Mouse (Mus musculus) forebrain, postnatal 0 days (tissue): ENCODE results near the gene Zfand5. TPM values are rescaled to one million over a fixed set of nuclear protein-coding genes. Genes with fewer than 3 reads are reported as not detected.
"Not testable (repeated sequence)": the region's sequence is repeated elsewhere in the genome, so short reads cannot be mapped to it uniquely, and the experiment has no call there.

Experiments used
- ATAC-seq: fragments of 200-750 bp; cut with Nextera tagmentation; 2 replicates; pipeline ENCODE4 v1.8.0; 2017; ENCODE audit warnings: mild to moderate bottlenecking, moderate library complexity
- DNase-seq: peaks from one replicate; pipeline ENCODE4 v3.0.0-alpha.2; 2015
- H3K27ac ChIP-seq: fragments of 300-500 bp; sonication (generic); 2 replicates; pipeline ENCODE4 v1.5.1; 2014; ENCODE audit warnings: low read depth, mild to moderate bottlenecking, antibody characterized with exemption, low read length, moderate library complexity, mixed read lengths
- H3K27me3 ChIP-seq: fragments of 300-500 bp; sonication (generic); 2 replicates; pipeline ENCODE4 v1.6.1; 2014; ENCODE audit warnings: mild to moderate bottlenecking, low read length, mixed read lengths; ENCODE audit not compliant: insufficient read depth
- H3K36me3 ChIP-seq: fragments of 300-500 bp; sonication (generic); 2 replicates; pipeline ENCODE4 v1.6.1; 2014; ENCODE audit warnings: mild to moderate bottlenecking, moderate library complexity; ENCODE audit not compliant: insufficient read depth
- H3K4me1 ChIP-seq: fragments of 300-500 bp; sonication (generic); 2 replicates; pipeline ENCODE4 v1.6.1; 2014; ENCODE audit warnings: antibody characterized with exemption; ENCODE audit not compliant: insufficient read depth
- H3K4me2 ChIP-seq: fragments of 300-500 bp; sonication (generic); 2 replicates; pipeline ENCODE4 v1.6.1; 2014; ENCODE audit warnings: low read depth, mild to moderate bottlenecking, moderate library complexity
- H3K4me3 ChIP-seq: fragments of 300-500 bp; sonication (generic); 2 replicates; pipeline ENCODE4 v1.5.1; 2014; ENCODE audit warnings: low read depth, low read length, mixed read lengths
- H3K9ac ChIP-seq: fragments of 300-500 bp; sonication (generic); 2 replicates; pipeline ENCODE4 v1.6.1; 2014; ENCODE audit warnings: mild to moderate bottlenecking
- H3K9me3 ChIP-seq: fragments of 300-500 bp; sonication (generic); 2 replicates; pipeline ENCODE4 v1.6.1; 2016; ENCODE audit warnings: low read length
- CTCF ChIP-seq: sonication (generic); IDR thresholded peaks from 2 replicates; pipeline ENCODE4 v1.5.1; 2016; ENCODE audit warnings: antibody characterized with exemption, control low read depth, low read depth
- WGBS: fragments of 180-500 bp; shearing (Covaris S2); extraction: QIAGEN DNeasy Blood & Tissue Kit; methylation state at CpG from one replicate; pipeline ENCODE4 v1.1.7; 2014; 5-methylcytosine and 5-hydroxymethylcytosine counted together
- polyA plus RNA-seq: library from polyadenylated mRNA; unstranded; fragments of >200 nt; fragmentation: Nextera tagmentation; extraction: Ambion mirVana; gene quantifications from 2 replicates; pipeline ENCODE4 v1.2.1, GENCODE M21; 2015
- total RNA-seq: library from RNA; depleted of rRNA; stranded (reverse); fragments of >200 nt; gene quantifications from 2 replicates; pipeline ENCODE4 v1.2.3, GENCODE M21; 2014

Zfand5 gene
- total and polyA plus RNA-seq, 2 experiments from 2014 or later = 146 to 177 TPM

- no peak for ATAC-seq
Observed at GRCm38 (mm10) chr19:21286421-21287097, 14.5 kb downstream of the Zfand5 start.

DNA sequence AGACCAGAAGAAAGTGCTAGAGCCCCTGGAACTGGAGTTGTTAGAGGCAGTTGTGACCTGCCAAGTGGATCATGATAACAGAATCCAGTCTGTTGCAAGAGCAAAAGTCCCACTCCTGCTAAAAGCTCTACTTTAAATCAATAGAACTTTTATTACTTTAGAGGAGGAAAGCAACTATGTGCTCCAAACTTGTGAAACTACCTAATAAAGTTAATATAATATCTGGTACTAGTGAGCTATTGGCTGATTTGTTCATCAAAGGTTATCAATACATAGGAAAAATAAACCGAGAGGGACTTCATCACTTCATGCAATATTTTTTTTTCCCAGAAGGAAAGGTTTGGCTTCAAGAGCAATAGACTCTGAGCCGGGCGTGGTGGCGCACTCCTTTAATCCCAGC is 25.3 kb downstream of the Zfand5 start:
- Histone ChIP-seq H3K27ac (no peak overlapping the region), H3K4me2 (no peak overlapping the region), H3K27me3 (no peaks in the 10 kb centered on the region), H3K4me1 (no peaks in the 10 kb centered on the region), H3K36me3 (no peaks in the 10 kb centered on the region), H3K4me3 (no peak overlapping the region), H3K9ac (no peak overlapping the region), H3K9me3 (no peaks in the 10 kb centered on the region)
- 96% methylated on average over 4 of the region's 4 CpGs for WGBS
- ATAC-seq = no peak
- DNase-seq = no peak
- TF ChIP-seq CTCF = no peak

More at GRCm38 (mm10) chr19:21286421-21287097, 14.5 kb downstream of the Zfand5 start:
- H3K4me2 ChIP-seq = no peak overlapping the region
- peaks cover 16% of the 10 kb centered on the region for H3K36me3 ChIP-seq
- H3K9ac ChIP-seq = no peak overlapping the region
- no peaks in the 10 kb centered on the region for H3K9me3 ChIP-seq
- no peak for TF ChIP-seq CTCF
- no peak overlapping the region for H3K4me3 ChIP-seq
- H3K27me3 ChIP-seq = no peaks in the 10 kb centered on the region
- H3K27ac ChIP-seq = no peak overlapping the region
- WGBS = 86% methylated on average over 3 of the region's 3 CpGs
- DNase-seq = no peak
- H3K4me1 ChIP-seq = no peaks in the 10 kb centered on the region

DNA sequence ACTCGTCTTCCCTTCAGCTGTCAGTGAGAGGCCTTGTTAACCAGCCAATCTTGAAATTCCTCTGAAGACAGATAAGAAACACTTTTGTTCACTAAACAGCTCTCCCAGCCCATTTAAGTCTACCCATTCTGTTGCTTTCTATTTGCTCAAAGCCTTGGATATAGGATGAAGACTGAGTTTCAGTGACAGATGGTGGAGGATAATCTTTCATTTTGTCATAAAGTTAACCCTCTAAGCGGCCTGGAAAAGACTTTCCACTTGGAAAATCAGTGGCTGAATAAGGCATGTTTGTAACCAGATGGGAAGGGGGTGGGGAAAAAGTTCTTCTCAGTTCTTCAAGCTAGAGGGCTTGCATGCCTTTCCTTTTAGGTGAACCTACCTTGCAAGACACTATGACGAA is 29.7 kb downstream of the Zfand5 start:
- Histone ChIP-seq H3K4me1 (no peaks in the 10 kb centered on the region), H3K36me3 (no peaks in the 10 kb centered on the region), H3K4me3 (no peak overlapping the region), H3K9ac (no peak overlapping the region), H3K4me2 (no peak overlapping the region), H3K27me3 (no peaks in the 10 kb centered on the region), H3K9me3 (no peaks in the 10 kb centered on the region), H3K27ac (no peak overlapping the region)
- DNase-seq (peak; percentile 18), ATAC-seq (no peak)
- TF ChIP-seq CTCF = no peak
- 44% methylated on average over 3 of the region's 3 CpGs for WGBS

GRCm38 (mm10) chr19:21307755-21308154 is 35.7 kb downstream of the Zfand5 start:
- H3K9ac ChIP-seq = no peak overlapping the region
- H3K4me3 ChIP-seq = no peak overlapping the region
- WGBS = 80% methylated on average over 3 of the region's 3 CpGs
- no peaks in the 10 kb centered on the region for H3K36me3 ChIP-seq
- peak; percentile 35 for DNase-seq
- H3K4me1 ChIP-seq = no peaks in the 10 kb centered on the region
- no peaks in the 10 kb centered on the region for H3K9me3 ChIP-seq
- H3K4me2 ChIP-seq = no peak overlapping the region
- ATAC-seq = no peak
- no peak overlapping the region for H3K27ac ChIP-seq
- no peaks in the 10 kb centered on the region for H3K27me3 ChIP-seq
- no peak for TF ChIP-seq CTCF

DNA sequence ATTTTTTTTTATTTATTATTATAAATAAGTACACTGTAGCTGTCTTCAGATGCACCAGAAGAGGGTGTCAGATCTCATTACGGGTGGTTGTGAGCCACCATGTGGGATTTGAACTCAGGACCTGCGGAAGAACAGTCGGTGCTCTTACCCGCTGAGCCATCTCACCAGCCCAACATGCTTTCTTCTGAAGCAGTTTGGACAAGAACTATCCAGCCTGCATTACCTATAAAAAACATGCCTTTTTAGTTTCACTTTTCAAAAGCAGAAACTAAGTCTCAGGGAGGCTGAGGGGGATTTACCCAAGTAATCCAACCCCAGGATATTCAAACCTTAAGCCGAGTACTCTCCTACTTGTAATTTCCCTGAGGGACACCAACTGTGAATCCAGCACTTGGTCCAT is 38.3 kb downstream of the Zfand5 start:
- 96% methylated on average over 5 of the region's 5 CpGs for WGBS
- not testable (repeated sequence) for H3K4me2 ChIP-seq, H3K9ac ChIP-seq, DNase-seq, H3K27me3 ChIP-seq, H3K27ac ChIP-seq, H3K9me3 ChIP-seq, H3K36me3 ChIP-seq, H3K4me1 ChIP-seq, H3K4me3 ChIP-seq, ATAC-seq

- no peaks in the 10 kb centered on the region for H3K36me3 ChIP-seq
- no peak overlapping the region for H3K4me3 ChIP-seq
- DNase-seq = no peak
- H3K4me1 ChIP-seq = no peaks in the 10 kb centered on the region
- no peak overlapping the region for H3K4me2 ChIP-seq
- no peaks in the 10 kb centered on the region for H3K9me3 ChIP-seq
- no peak overlapping the region for H3K9ac ChIP-seq
- TF ChIP-seq CTCF = no peak
- ATAC-seq = no peak
- 85% methylated on average over 3 of the region's 3 CpGs for WGBS
- no peaks in the 10 kb centered on the region for H3K27me3 ChIP-seq
- no peak overlapping the region for H3K27ac ChIP-seq
Observed at GRCm38 (mm10) chr19:21315701-21316100, 43.6 kb downstream of the Zfand5 start.

DNA sequence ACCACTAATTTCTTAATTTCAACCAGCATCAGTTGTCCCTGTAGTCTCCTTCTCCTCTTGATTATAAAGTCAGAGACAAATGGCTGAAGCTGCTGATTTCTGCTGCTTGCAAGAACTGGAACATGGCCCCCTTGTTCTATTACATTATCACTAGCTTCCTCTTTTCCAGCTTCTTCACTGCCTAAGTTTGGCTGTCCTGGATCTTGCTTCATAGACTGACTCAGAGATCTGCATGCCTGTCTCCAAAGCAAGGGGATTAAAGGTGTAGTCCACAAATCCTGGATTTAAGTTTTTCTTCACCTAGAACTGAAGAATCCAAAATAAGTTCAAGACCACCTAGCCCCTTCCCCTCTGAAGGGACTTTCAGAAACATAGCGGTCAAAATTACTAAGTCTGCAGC is 47.5 kb downstream of the Zfand5 start:
- Histone ChIP-seq H3K27me3 (no peaks in the 10 kb centered on the region), H3K27ac (no peak overlapping the region), H3K4me3 (no peak overlapping the region), H3K9ac (no peak overlapping the region), H3K36me3 (no peaks in the 10 kb centered on the region), H3K9me3 (no peaks in the 10 kb centered on the region), H3K4me2 (no peak overlapping the region), H3K4me1 (no peaks in the 10 kb centered on the region)
- DNase-seq = no peak
- TF ChIP-seq CTCF = no peak
- WGBS = 92% methylated on average over 1 of the region's 1 CpGs
- ATAC-seq = no peak
